Mouse (Mus musculus) ES-E14 (cell line): ENCODE data around the gene Rhox3a2. TPM values are rescaled to one million over a fixed set of nuclear protein-coding genes. Genes with fewer than 3 reads are reported as not detected.
"Not testable (repeated sequence)": the region's sequence is repeated elsewhere in the genome, so short reads cannot be mapped to it uniquely, and the experiment has no call there.

Experiments used
- DNase-seq: peaks from one replicate; pipeline ENCODE4 v3.0.0-alpha.2; 2013; ENCODE audit warnings: low read depth, low spot score
- H3K27ac ChIP-seq: 2 replicates; pipeline ENCODE4 v1.5.1; 2012; ENCODE audit warnings: low read depth, mild to moderate bottlenecking, low read length, moderate library complexity, mixed read lengths; ENCODE audit not compliant: poor library complexity, insufficient read depth, severe bottlenecking
- H3K36me3 ChIP-seq: 2 replicates; pipeline ENCODE4 v1.6.1; 2012; ENCODE audit warnings: mild to moderate bottlenecking, low read length, moderate library complexity, mixed read lengths; ENCODE audit not compliant: control insufficient read depth, poor library complexity, insufficient read depth, severe bottlenecking
- H3K4me1 ChIP-seq, 2 experiments: fragments of 150-350 bp in 1 of 2; sonication (generic) in 1 of 2; 2 replicates each; pipeline ENCODE4 v1.6.1; 2012; ENCODE audit warnings: low read length in 2 of 2, mild to moderate bottlenecking in 1 of 2, mixed read lengths in 1 of 2; ENCODE audit not compliant: control insufficient read depth in 2 of 2, insufficient read depth in 2 of 2, poor library complexity in 1 of 2
- H3K4me3 ChIP-seq, 2 experiments: fragments of 150-350 bp in 1 of 2; sonication (generic) in 1 of 2; 2 replicates each; pipeline ENCODE4 v1.5.1; 2012; ENCODE audit warnings: low read length in 2 of 2, low read depth in 1 of 2, mild to moderate bottlenecking in 1 of 2, mixed read lengths in 1 of 2; ENCODE audit not compliant: insufficient read depth in 1 of 2, poor library complexity in 1 of 2, severe bottlenecking in 1 of 2
- H3K9ac ChIP-seq: 2 replicates; pipeline ENCODE4 v1.6.1; 2012; ENCODE audit warnings: low read depth, mild to moderate bottlenecking, low read length, mixed read lengths; ENCODE audit not compliant: poor library complexity, insufficient read depth, severe bottlenecking
- H3K9me3 ChIP-seq: fragments of 150-350 bp; sonication (generic); 2 replicates; pipeline ENCODE4 v1.6.1; 2012; ENCODE audit warnings: low read depth, mild to moderate bottlenecking, low read length; ENCODE audit not compliant: control insufficient read depth, insufficient read depth
- in situ Hi-C, 2 experiments: fragments of 600-800 bp; cut with MboI; formaldehyde crosslinking; loops; one replicate each; pipeline ENCODE4 v1.15.1; 2025; ENCODE audit warnings: low sequenced_read_pairs in 2 of 2, inconsistent platforms in 1 of 2; ENCODE audit not compliant: unreplicated experiment in 2 of 2
- total RNA-seq: library from RNA; depleted of rRNA; stranded (reverse); fragments of 300-350 nt; gene quantifications from 2 replicates; pipeline ENCODE4 v1.2.3, GENCODE M21; 2012; rRNA removed

Rhox3a2 gene
- not detected in 2 replicates for total RNA-seq

- H3K9me3 ChIP-seq, H3K27ac ChIP-seq, in situ Hi-C loops, H3K36me3 ChIP-seq, H3K4me3 ChIP-seq, H3K9ac ChIP-seq, H3K4me1 ChIP-seq, DNase-seq: not testable (repeated sequence)
Observed at GRCm38 (mm10) chrX:37379728-37380127, at the start of gene Rhox3a2. Gene Rhox3a2, plus strand, starts transcription at chrX:37380028.

GRCm38 (mm10) chrX:37390548-37390947 is 10.7 kb downstream of the Rhox3a2 start, which contains the start of gene Rhox4a2:
Gene Rhox4a2, plus strand, starts transcription at chrX:37390848.
- H3K9me3 ChIP-seq, H3K4me3 ChIP-seq, H3K27ac ChIP-seq, in situ Hi-C loops, DNase-seq, H3K4me1 ChIP-seq, H3K36me3 ChIP-seq, H3K9ac ChIP-seq: not testable (repeated sequence)

GRCm38 (mm10) chrX:37411767-37412166 is 31.9 kb downstream of the Rhox3a2 start, which contains the start of gene Rhox2b:
Gene Rhox2b, plus strand, starts transcription at chrX:37412067.
- H3K4me3 ChIP-seq, H3K9me3 ChIP-seq, H3K27ac ChIP-seq, H3K36me3 ChIP-seq, H3K4me1 ChIP-seq, H3K9ac ChIP-seq, in situ Hi-C loops, DNase-seq: not testable (repeated sequence)

- H3K9ac ChIP-seq, H3K9me3 ChIP-seq, in situ Hi-C loops, DNase-seq, H3K27ac ChIP-seq, H3K4me1 ChIP-seq, H3K36me3 ChIP-seq, H3K4me3 ChIP-seq: not testable (repeated sequence)
Observed at GRCm38 (mm10) chrX:37432194-37432593, 52.4 kb downstream of the Rhox3a2 start, which contains the start of gene Rhox4b. Gene Rhox4b, plus strand, starts transcription at chrX:37432494.

Other genes starting within 250 kb of the Rhox3a2 start
- not detected in 2 replicates for gene Akap14, start 211.2 kb upstream of the Rhox3a2 start, total RNA-seq
- gene Ndufa1, start 188.9 kb upstream of the Rhox3a2 start, total RNA-seq, result 353 and 389 TPM in 2 replicates
- 5.6 and 6.3 TPM in 2 replicates for gene Rnf113a1, start 188.8 kb upstream of the Rhox3a2 start, total RNA-seq
- 2.3 and 2.9 TPM in 2 replicates for gene Gm9, start 169.0 kb upstream of the Rhox3a2 start, total RNA-seq
- gene Rhox1, start 157.8 kb upstream of the Rhox3a2 start, total RNA-seq, result 1.4 and 3.0 TPM in 2 replicates
- 1.8 and 7.2 TPM in 2 replicates for gene Rhox2a, start 135.1 kb upstream of the Rhox3a2 start, total RNA-seq
- gene Rhox3a, start 130.1 kb upstream of the Rhox3a2 start, total RNA-seq, result not detected in 2 replicates
- not detected in 2 replicates for gene Rhox4a, start 114.7 kb upstream of the Rhox3a2 start, total RNA-seq
- 0.36 TPM in 1 of 2 replicates, not detected in the other for gene Rhox4a2, start 10.8 kb downstream of the Rhox3a2 start, total RNA-seq
- 0.69 and 2.1 TPM in 2 replicates for gene Rhox2b, start 32.0 kb downstream of the Rhox3a2 start, total RNA-seq
- 0.40 TPM in 1 of 2 replicates, not detected in the other for gene Rhox4b, start 52.5 kb downstream of the Rhox3a2 start, total RNA-seq
- 0.48 and 0.49 TPM in 2 replicates for gene Rhox2c, start 73.7 kb downstream of the Rhox3a2 start, total RNA-seq
- not detected in 2 replicates for gene Rhox3c, start 78.6 kb downstream of the Rhox3a2 start, total RNA-seq
- gene Rhox4c, start 100.3 kb downstream of the Rhox3a2 start, total RNA-seq, result 0.27 TPM in 1 of 2 replicates, not detected in the other
- gene Rhox2d, start 113.4 kb downstream of the Rhox3a2 start, total RNA-seq, result 0.31 TPM in 1 of 2 replicates, not detected in the other
- not detected in 2 replicates for gene Rhox4d, start 134.3 kb downstream of the Rhox3a2 start, total RNA-seq
- gene Rhox2e, start 150.4 kb downstream of the Rhox3a2 start, total RNA-seq, result not detected in 2 replicates
- not detected in 2 replicates for gene Rhox3e, start 162.0 kb downstream of the Rhox3a2 start, total RNA-seq
- 0.22 TPM in 1 of 2 replicates, not detected in the other for gene Rhox4e, start 177.4 kb downstream of the Rhox3a2 start, total RNA-seq
- not detected in 2 replicates for gene Rhox2f, start 191.4 kb downstream of the Rhox3a2 start, total RNA-seq
- gene Rhox3f, start 201.0 kb downstream of the Rhox3a2 start, total RNA-seq, result not detected in 2 replicates
- gene Rhox4f, start 227.7 kb downstream of the Rhox3a2 start, total RNA-seq, result not detected in 2 replicates
- gene Rhox3g, start 248.6 kb downstream of the Rhox3a2 start, total RNA-seq, result not detected in 2 replicates